Mouse (Mus musculus) stomach, postnatal 0 days (tissue): ENCODE measurements at regions not wholly inside any gene's neighbourhood (a gene's known extent, or its start where the extent isn't known, plus 50 kb on each side); places are given as distances from the start of the nearest gene placed in this dataset.

Source experiments
- CTCF ChIP-seq: IDR thresholded peaks from 2 replicates; pipeline ENCODE4 v1.5.1; 2016; ENCODE audit warnings: antibody characterized with exemption, low read depth, mild to moderate bottlenecking, moderate library complexity
- EP300 ChIP-seq: optimal IDR thresholded peaks from 2 replicates; pipeline ENCODE3; 2016; ENCODE audit warnings: antibody characterized with exemption

- TF ChIP-seq CTCF (no peak), EP300 (no peak)
Observed at GRCm38 (mm10) chr4:145411141-145411540, 96.2 kb upstream of the Tnfrsf8 start.
